Mouse (Mus musculus) intestine, postnatal 0 days (tissue): ENCODE measurements at regions not wholly inside any gene's neighbourhood (a gene's known extent, or its start where the extent isn't known, plus 50 kb on each side); places are given as distances from the start of the nearest gene placed in this dataset.
"Not testable (repeated sequence)": the region's sequence is repeated elsewhere in the genome, so short reads cannot be mapped to it uniquely, and the experiment has no call there.

Experiments used
- ATAC-seq: fragments of 200-750 bp; cut with Nextera tagmentation; 2 replicates; pipeline ENCODE4 v1.8.0; 2017; ENCODE audit warnings: mild to moderate bottlenecking, moderate TSS enrichment, moderate library complexity
- H3K27ac ChIP-seq: fragments of 300-500 bp; sonication (generic); 2 replicates; pipeline ENCODE4 v1.5.1; 2014; ENCODE audit warnings: mild to moderate bottlenecking, low read depth, low read length, moderate library complexity
- H3K27me3 ChIP-seq: fragments of 300-500 bp; sonication (generic); replicated peaks from 2 replicates; pipeline ENCODE4 v1.6.1; 2014; ENCODE audit warnings: low read length, mixed read lengths; ENCODE audit not compliant: control insufficient read depth, insufficient read depth
- H3K36me3 ChIP-seq: fragments of 300-500 bp; sonication (generic); 2 replicates; pipeline ENCODE4 v1.6.1; 2014; ENCODE audit warnings: mild to moderate bottlenecking, moderate library complexity; ENCODE audit not compliant: control insufficient read depth, insufficient read depth
- H3K4me1 ChIP-seq: fragments of 300-500 bp; sonication (generic); replicated peaks from 2 replicates; pipeline ENCODE4 v1.6.1; 2014; ENCODE audit warnings: antibody characterized with exemption, low read length, mixed read lengths; ENCODE audit not compliant: control insufficient read depth, insufficient read depth
- H3K4me2 ChIP-seq: fragments of 300-500 bp; sonication (generic); replicated peaks from 2 replicates; pipeline ENCODE4 v1.6.1; 2014; ENCODE audit warnings: low read depth, mild to moderate bottlenecking, moderate library complexity
- H3K4me3 ChIP-seq: fragments of 300-500 bp; sonication (generic); 2 replicates; pipeline ENCODE4 v1.5.1; 2014; ENCODE audit warnings: low read depth, low read length
- H3K9ac ChIP-seq: fragments of 300-500 bp; sonication (generic); 2 replicates; pipeline ENCODE4 v1.6.1; 2014; ENCODE audit warnings: mild to moderate bottlenecking, low read depth, low read length
- H3K9me3 ChIP-seq: fragments of 300-500 bp; sonication (generic); 2 replicates; pipeline ENCODE4 v1.6.1; 2016; ENCODE audit warnings: mixed run types; ENCODE audit not compliant: control insufficient read depth
- CTCF ChIP-seq: sonication (generic); IDR thresholded peaks from 2 replicates; pipeline ENCODE4 v1.5.1; 2016; ENCODE audit warnings: low read depth, mild to moderate bottlenecking, control low read depth, antibody characterized with exemption, moderate library complexity
- WGBS: fragments of 180-500 bp; shearing (Covaris S2); extraction: QIAGEN DNeasy Blood & Tissue Kit; methylation state at CpG from one replicate; pipeline ENCODE4 v1.1.7; 2014; 5-methylcytosine and 5-hydroxymethylcytosine counted together

- H3K9ac ChIP-seq = no peak overlapping the region
- ATAC-seq = no peak
- no peak for TF ChIP-seq CTCF
- no peak overlapping the region for H3K27ac ChIP-seq
- H3K4me2 ChIP-seq = no peak overlapping the region
- 73% methylated on average over 2 of the region's 2 CpGs for whole genome bisulfite sequencing
- H3K4me3 ChIP-seq = no peak overlapping the region
- no peaks in the 10 kb centered on the region for H3K9me3 ChIP-seq
- no peaks in the 10 kb centered on the region for H3K27me3 ChIP-seq
- no peaks in the 10 kb centered on the region for H3K36me3 ChIP-seq
- no peaks in the 10 kb centered on the region for H3K4me1 ChIP-seq
Observed at GRCm38 (mm10) chr7:88680849-88681248, 250.8 kb downstream of the Rab38 start.

GRCm38 (mm10) chr7:88721031-88721430 lies 291.0 kb downstream of the Rab38 start:
- H3K9me3 ChIP-seq, H3K4me2 ChIP-seq, H3K27me3 ChIP-seq, H3K9ac ChIP-seq, H3K4me1 ChIP-seq, ATAC-seq, H3K36me3 ChIP-seq, H3K27ac ChIP-seq, H3K4me3 ChIP-seq: not testable (repeated sequence)
- 74% methylated on average over 1 of the region's 1 CpGs for WGBS

- Histone ChIP-seq H3K9ac (no peak overlapping the region), H3K27ac (no peak overlapping the region), H3K4me3 (no peak overlapping the region), H3K27me3 (no peaks in the 10 kb centered on the region), H3K4me1 (no peaks in the 10 kb centered on the region), H3K36me3 (no peaks in the 10 kb centered on the region), H3K4me2 (no peak overlapping the region), H3K9me3 (no peaks in the 10 kb centered on the region)
- no peak for ATAC-seq
- WGBS = 82% methylated on average over 4 of the region's 4 CpGs
- TF ChIP-seq CTCF = no peak
Observed at GRCm38 (mm10) chr7:88734506-88734905, 304.4 kb downstream of the Rab38 start.

- Histone ChIP-seq H3K27ac (no peak overlapping the region), H3K36me3 (no peaks in the 10 kb centered on the region), H3K4me3 (no peak overlapping the region), H3K4me1 (no peaks in the 10 kb centered on the region), H3K27me3 (no peaks in the 10 kb centered on the region), H3K4me2 (no peak overlapping the region), H3K9me3 (no peaks in the 10 kb centered on the region), H3K9ac (no peak overlapping the region)
- ATAC-seq = no peak
- TF ChIP-seq CTCF = no peak
Observed at GRCm38 (mm10) chr7:88735768-88736167, 305.7 kb downstream of the Rab38 start.

- Histone ChIP-seq H3K4me1 (no peaks in the 10 kb centered on the region), H3K9me3 (no peaks in the 10 kb centered on the region), H3K27ac (no peak overlapping the region), H3K4me2 (no peak overlapping the region), H3K4me3 (no peak overlapping the region), H3K9ac (no peak overlapping the region), H3K36me3 (no peaks in the 10 kb centered on the region), H3K27me3 (no peaks in the 10 kb centered on the region)
- no peak for ATAC-seq
- TF ChIP-seq CTCF = no peak
Observed at GRCm38 (mm10) chr7:88777371-88777770, 347.3 kb downstream of the Rab38 start.

- H3K27ac ChIP-seq = no peak overlapping the region
- no peaks in the 10 kb centered on the region for H3K27me3 ChIP-seq
- no peaks in the 10 kb centered on the region for H3K9me3 ChIP-seq
- no peak for TF ChIP-seq CTCF
- H3K4me3 ChIP-seq = no peak overlapping the region
- 78% methylated on average over 2 of the region's 2 CpGs for WGBS
- no peak overlapping the region for H3K9ac ChIP-seq
- no peaks in the 10 kb centered on the region for H3K4me1 ChIP-seq
- no peak overlapping the region for H3K4me2 ChIP-seq
- no peaks in the 10 kb centered on the region for H3K36me3 ChIP-seq
- ATAC-seq = no peak
Observed at GRCm38 (mm10) chr7:88782906-88783305, 352.8 kb downstream of the Rab38 start.

GRCm38 (mm10) chr7:88808175-88808574 lies 378.1 kb downstream of the Rab38 start:
- Histone ChIP-seq H3K27me3 (no peaks in the 10 kb centered on the region), H3K4me3 (no peak overlapping the region), H3K9me3 (no peaks in the 10 kb centered on the region), H3K36me3 (no peaks in the 10 kb centered on the region), H3K4me2 (no peak overlapping the region), H3K4me1 (no peaks in the 10 kb centered on the region), H3K9ac (no peak overlapping the region), H3K27ac (no peak overlapping the region)
- ATAC-seq = no peak
- TF ChIP-seq CTCF = no peak
- WGBS = 64% methylated on average over 3 of the region's 3 CpGs
